Mouse (Mus musculus): ENCODE results near the gene Tnfrsf12a. TPM values are rescaled to one million over a fixed set of nuclear protein-coding genes. Genes with fewer than 3 reads are reported as not detected.

Tnfrsf12a gene
- total RNA-seq, 2 experiments from 2014 or later: 6.1 TPM; not detected in 1

DNA sequence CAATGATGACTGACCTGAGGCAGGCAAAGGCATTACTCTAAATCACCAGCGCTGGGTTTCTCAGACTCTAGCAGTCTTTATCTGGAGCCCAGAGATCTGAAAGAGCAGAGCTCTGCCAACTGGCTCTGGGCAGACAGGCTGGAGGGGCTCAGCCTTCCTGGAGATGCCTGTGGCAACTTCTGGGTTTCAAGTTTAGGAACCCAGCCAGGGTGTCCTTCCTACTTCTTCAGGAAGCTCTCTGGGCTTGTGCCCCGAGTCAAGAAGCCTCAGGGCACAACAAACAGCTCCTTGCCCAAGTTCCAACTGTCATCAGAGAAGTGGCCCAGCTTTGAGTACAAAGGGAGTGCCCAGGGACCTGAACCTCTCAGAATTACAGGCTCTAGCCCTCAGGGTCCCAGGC lies 22.9 kb downstream of the Tnfrsf12a start:
- no peak for ATAC-seq (replicated peaks; ENCODE audit: low FRiP score, poor library complexity, severe bottlenecking)

DNA sequence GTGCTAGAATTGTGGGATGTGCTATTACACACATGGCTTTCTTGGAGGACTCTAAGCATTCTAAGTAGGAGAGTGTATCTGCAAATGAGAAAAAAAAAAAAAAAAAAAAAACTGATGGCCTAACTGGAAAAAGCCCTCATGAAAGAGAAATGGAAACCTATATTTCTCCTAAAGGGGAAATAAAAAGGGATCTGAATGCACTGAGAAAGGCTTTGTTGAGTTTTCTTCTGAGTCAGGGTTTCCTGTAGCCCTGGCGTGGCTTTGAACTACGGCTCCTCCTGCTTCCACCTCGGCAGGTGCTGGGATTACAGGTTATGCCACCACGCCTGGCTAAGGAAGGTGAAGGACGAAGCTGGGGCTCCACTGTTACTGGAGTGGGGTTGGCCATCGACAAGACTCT lies 23.3 kb downstream of the Tnfrsf12a start:
- ATAC-seq (replicated peaks; ENCODE audit: low FRiP score, poor library complexity, severe bottlenecking): no peak

DNA sequence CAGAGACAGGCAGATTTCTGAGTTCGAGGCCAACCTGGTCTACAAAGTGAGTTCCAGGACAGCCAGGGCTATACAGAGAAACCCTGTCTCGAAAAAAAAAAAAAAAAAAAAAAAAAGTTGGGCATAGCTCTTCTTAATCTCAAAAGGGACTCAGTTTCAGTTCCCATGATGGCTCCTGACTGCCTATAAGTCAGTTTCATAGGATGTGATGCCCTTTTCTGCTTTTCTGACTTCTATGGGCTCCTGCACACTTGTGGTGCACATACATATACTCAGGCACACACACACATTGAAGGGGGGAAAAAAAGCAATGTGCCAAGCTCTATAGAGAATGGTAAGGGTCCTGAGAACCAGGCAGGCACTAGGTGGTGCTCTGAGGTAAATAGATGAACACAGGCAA lies 23.9 kb downstream of the Tnfrsf12a start:
- ATAC-seq (replicated peaks; ENCODE audit: low FRiP score, poor library complexity, severe bottlenecking): no peak

DNA sequence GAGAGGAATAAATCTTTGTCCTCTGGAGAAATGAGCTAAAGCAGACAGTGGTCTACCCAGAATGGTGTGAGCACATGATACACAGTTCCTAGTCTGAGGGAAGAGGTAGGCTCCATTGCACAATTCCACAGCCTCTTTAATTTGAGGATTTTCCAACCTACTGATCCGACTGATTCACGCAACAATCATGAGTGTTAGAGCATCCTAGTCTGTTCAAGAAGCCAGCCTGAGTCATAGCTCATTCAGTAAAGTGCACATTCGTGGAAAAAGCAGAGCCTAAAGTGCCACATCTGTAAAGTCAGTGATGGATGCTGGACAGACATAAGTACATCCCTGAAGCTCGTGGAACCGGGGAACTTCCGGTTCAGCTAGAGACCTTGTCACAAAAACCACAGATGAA lies 25.9 kb downstream of the Tnfrsf12a start:
- no peak for ATAC-seq (replicated peaks; ENCODE audit: low FRiP score, poor library complexity, severe bottlenecking)

DNA sequence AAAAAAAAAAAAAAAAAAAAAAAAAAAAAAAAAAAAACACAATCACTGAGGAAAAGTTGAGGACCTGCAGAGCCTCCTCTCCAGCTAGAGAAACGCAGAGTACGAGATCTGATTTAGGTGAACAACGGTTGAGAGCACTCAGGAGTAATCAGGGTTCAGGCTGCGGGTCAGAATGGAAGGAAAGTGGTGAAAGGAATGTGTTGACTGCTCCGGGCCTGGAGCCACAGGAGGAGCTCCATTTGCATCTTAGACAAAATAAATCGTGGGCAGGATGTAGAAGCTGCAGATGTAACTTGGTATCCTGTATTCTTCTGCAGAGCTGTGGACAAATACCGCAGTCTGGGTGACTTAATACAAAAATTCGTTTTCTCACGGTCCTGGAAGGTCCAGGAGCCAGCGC lies 31.4 kb downstream of the Tnfrsf12a start:
- ATAC-seq (replicated peaks; ENCODE audit: low FRiP score, poor library complexity, severe bottlenecking): no peak

DNA sequence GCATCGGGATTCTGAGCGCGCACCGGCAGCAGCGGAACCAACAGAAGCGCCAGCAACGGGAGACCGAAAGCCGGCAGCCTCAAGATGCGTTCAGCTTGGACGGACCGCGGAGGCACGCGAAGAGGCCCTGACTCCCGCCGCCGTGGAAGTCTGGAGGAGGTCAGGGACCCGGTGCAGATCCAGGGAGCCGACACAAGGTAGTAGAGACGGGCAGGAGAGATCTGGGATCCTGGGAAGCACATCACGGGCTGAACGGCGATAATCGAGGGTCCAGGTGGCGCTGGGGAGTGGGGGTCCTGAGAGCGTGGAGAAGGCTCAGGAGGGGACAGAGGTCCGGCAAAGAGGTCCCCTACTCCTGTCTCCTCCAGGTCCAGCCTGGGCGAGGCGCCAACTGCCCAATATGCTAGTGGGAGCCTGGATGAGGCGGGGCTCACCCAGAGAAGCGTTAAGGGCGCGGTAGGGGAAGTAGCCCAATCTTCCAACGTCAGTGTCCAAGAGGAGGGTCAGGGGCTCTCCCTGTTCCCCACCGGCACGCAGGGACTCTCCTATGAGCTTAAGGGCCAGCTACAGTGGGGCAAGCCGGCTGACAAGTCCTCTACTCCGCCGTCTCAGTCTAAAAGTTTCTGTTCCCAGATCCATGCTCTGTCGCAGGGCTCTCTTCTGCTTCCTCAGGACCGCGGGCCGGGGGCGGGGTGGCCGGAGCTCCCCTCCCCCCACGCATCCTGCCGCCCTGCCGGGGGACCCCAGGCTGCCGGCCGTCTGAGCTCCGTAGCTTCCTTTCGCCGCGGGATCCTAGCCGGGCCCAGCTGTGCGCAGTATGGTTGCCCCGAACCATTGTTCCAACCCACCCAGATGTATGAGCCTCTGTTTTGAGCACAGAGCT lies 32.4 kb downstream of the Tnfrsf12a start, which contains the start of gene Mmp25:
Mmp25 (minus strand) TSS at position 665 of the 883 bp plus-strand sequence.
- ATAC-seq (replicated peaks; ENCODE audit: low FRiP score, poor library complexity, severe bottlenecking): no peak

DNA sequence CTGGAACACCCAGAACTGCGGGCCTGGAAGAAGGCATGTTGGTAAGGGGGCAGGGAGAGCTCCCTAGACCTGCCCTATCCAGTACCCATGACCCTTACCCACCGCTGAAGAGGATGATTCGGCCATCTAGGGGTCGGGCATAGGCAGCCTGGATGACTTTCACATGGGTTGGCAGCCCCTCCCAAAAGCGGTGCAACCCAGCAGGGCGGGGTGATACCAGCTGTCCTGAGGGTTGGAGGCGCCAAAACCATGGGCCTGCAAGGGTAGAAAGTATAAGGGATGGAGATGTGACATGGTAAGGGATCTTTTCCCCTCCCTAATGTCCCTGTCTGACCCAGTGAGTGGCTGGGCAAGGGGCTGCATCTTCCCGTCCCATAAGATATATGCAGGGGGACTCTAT lies 46.0 kb downstream of the Tnfrsf12a start:
- no peak for ATAC-seq (replicated peaks; ENCODE audit: low FRiP score, poor library complexity, severe bottlenecking)

DNA sequence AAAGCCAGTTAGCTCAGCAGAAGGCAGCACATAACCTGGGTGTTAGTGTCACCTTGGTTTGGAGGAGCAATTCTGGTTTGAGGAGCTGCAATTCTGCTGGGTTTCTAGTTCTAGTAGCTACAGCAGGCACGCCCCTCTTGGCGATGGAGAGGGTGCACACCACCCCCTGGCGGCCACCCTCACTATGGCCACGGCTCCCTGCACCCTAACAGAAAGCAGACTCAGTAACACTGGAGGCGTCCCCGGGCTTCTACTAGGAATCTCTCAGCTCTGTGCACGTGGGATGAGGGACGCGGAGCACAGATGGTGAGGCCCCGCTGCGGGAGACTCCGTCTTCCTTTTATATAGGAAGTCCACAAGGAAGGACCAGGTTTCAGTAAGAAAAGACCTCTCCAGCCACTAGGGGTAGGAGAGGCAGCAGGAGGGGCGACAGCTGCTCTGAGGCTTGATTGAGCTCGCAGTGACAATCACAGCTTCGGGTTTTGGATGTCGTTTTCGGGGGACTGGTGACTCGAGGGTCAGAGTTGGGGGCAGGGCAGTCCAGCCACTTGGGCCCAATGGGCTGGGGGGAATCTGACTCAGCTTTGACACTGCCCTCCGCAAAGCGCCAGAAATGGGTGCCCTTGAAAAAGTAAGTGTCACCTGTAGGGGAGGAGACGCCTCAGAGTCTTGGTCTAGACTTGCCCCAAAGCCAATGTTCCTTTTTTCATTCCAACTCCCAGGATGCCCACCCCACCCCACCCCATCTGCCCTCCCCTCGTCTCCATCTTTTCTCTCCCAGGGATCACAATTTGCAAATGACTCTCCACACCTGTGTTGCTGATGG lies 46.9 kb downstream of the Tnfrsf12a start:
- ATAC-seq (replicated peaks; ENCODE audit: low FRiP score, poor library complexity, severe bottlenecking): peak; percentile 74

DNA sequence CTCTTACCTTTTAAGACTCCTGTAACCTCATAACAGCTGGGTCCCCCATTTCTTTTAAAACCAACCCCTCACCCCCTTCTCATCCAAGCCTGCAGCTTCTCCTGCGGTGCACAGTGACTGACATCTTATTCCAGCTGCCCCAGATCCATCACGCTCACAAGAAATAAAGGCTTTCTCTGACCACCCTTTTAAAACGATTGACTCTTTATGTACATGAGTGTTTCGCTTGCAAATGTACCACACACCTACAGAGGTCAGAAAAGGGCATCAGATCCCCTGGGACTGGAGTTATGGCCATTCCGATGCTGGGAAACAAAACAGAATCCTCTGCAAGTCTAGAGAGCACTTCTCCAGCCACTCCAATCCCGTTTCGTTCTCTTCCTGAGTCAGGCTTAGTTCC lies 49.5 kb downstream of the Tnfrsf12a start:
- ATAC-seq (replicated peaks; ENCODE audit: low FRiP score, poor library complexity, severe bottlenecking): no peak

Other genes with a start within 250 kb of the Tnfrsf12a start
- not detected in 2 replicates for gene Vmn2r117, start 197.8 kb downstream of the Tnfrsf12a start, total RNA-seq (2015; ENCODE audit: low replicate concordance)
- not detected in 2 replicates for gene Vmn2r117, start 197.8 kb downstream of the Tnfrsf12a start, total RNA-seq (2017; ENCODE audit: low replicate concordance)
- gene Zfp213, start 113.2 kb downstream of the Tnfrsf12a start, total RNA-seq (2015; ENCODE audit: low replicate concordance): 2.2 and 3.4 TPM in 2 replicates
- 0.90 and 1.4 TPM in 2 replicates for gene Zfp213, start 113.2 kb downstream of the Tnfrsf12a start, total RNA-seq (2017; ENCODE audit: low replicate concordance)
- gene Zfp13, start 78.0 kb downstream of the Tnfrsf12a start, total RNA-seq (2015; ENCODE audit: low replicate concordance): not detected in 2 replicates
- gene Zfp13, start 78.0 kb downstream of the Tnfrsf12a start, total RNA-seq (2017; ENCODE audit: low replicate concordance): not detected in 2 replicates
- gene Zscan10, start 76.6 kb downstream of the Tnfrsf12a start, total RNA-seq (2015; ENCODE audit: low replicate concordance): not detected in 2 replicates
- not detected in 2 replicates for gene Zscan10, start 76.6 kb downstream of the Tnfrsf12a start, total RNA-seq (2017; ENCODE audit: low replicate concordance)
- gene Mmp25, start 32.2 kb downstream of the Tnfrsf12a start, total RNA-seq (2015; ENCODE audit: low replicate concordance): 4.6 and 7.9 TPM in 2 replicates
- 1.3 and 1.5 TPM in 2 replicates for gene Mmp25, start 32.2 kb downstream of the Tnfrsf12a start, total RNA-seq (2017; ENCODE audit: low replicate concordance)
- not detected in 2 replicates for gene Bicdl2, start 17.0 kb downstream of the Tnfrsf12a start, total RNA-seq (2015; ENCODE audit: low replicate concordance)
- gene Bicdl2, start 17.0 kb downstream of the Tnfrsf12a start, total RNA-seq (2017; ENCODE audit: low replicate concordance): not detected in 2 replicates
- 6.3 and 15.9 TPM in 2 replicates for gene Hcfc1r1, start 3.9 kb downstream of the Tnfrsf12a start, total RNA-seq (2015; ENCODE audit: low replicate concordance)
- gene Hcfc1r1, start 3.9 kb downstream of the Tnfrsf12a start, total RNA-seq (2017; ENCODE audit: low replicate concordance): 8.6 and 11.0 TPM in 2 replicates
- 11.3 and 11.9 TPM in 2 replicates for gene Thoc6, start 3.6 kb downstream of the Tnfrsf12a start, total RNA-seq (2015; ENCODE audit: low replicate concordance)
- 3.5 and 4.0 TPM in 2 replicates for gene Thoc6, start 3.6 kb downstream of the Tnfrsf12a start, total RNA-seq (2017; ENCODE audit: low replicate concordance)
- not detected in 2 replicates for gene Cldn6, start 1.8 kb upstream of the Tnfrsf12a start, total RNA-seq (2015; ENCODE audit: low replicate concordance)
- not detected in 2 replicates for gene Cldn6, start 1.8 kb upstream of the Tnfrsf12a start, total RNA-seq (2017; ENCODE audit: low replicate concordance)
- not detected in 2 replicates for gene Cldn9, start 6.6 kb upstream of the Tnfrsf12a start, total RNA-seq (2015; ENCODE audit: low replicate concordance)
- not detected in 2 replicates for gene Cldn9, start 6.6 kb upstream of the Tnfrsf12a start, total RNA-seq (2017; ENCODE audit: low replicate concordance)
- gene 1520401A03Rik, start 45.3 kb upstream of the Tnfrsf12a start, total RNA-seq (2015; ENCODE audit: low replicate concordance): not detected in 2 replicates
- gene 1520401A03Rik, start 45.3 kb upstream of the Tnfrsf12a start, total RNA-seq (2017; ENCODE audit: low replicate concordance): not detected in 2 replicates
- gene Pkmyt1, start 48.9 kb upstream of the Tnfrsf12a start, total RNA-seq (2015; ENCODE audit: low replicate concordance): 50.3 and 81.4 TPM in 2 replicates
- gene Pkmyt1, start 48.9 kb upstream of the Tnfrsf12a start, total RNA-seq (2017; ENCODE audit: low replicate concordance): 30.7 and 39.9 TPM in 2 replicates
- gene Paqr4, start 63.4 kb upstream of the Tnfrsf12a start, total RNA-seq (2015; ENCODE audit: low replicate concordance): 1.4 and 10.1 TPM in 2 replicates
- gene Paqr4, start 63.4 kb upstream of the Tnfrsf12a start, total RNA-seq (2017; ENCODE audit: low replicate concordance): 7.5 and 11.2 TPM in 2 replicates
- not detected in 2 replicates for gene Kremen2, start 68.4 kb upstream of the Tnfrsf12a start, total RNA-seq (2015; ENCODE audit: low replicate concordance)
- not detected in 2 replicates for gene Kremen2, start 68.4 kb upstream of the Tnfrsf12a start, total RNA-seq (2017; ENCODE audit: low replicate concordance)
- gene Flywch1, start 94.1 kb upstream of the Tnfrsf12a start, total RNA-seq (2015; ENCODE audit: low replicate concordance): 2.1 and 2.9 TPM in 2 replicates
- gene Flywch1, start 94.1 kb upstream of the Tnfrsf12a start, total RNA-seq (2017; ENCODE audit: low replicate concordance): 3.4 and 14.2 TPM in 2 replicates
- not detected in 2 replicates for gene Flywch2, start 108.6 kb upstream of the Tnfrsf12a start, total RNA-seq (2015; ENCODE audit: low replicate concordance)
- not detected in 2 replicates for gene Flywch2, start 108.6 kb upstream of the Tnfrsf12a start, total RNA-seq (2017; ENCODE audit: low replicate concordance)
- gene Srrm2, start 113.1 kb upstream of the Tnfrsf12a start, total RNA-seq (2015; ENCODE audit: low replicate concordance): 468 and 572 TPM in 2 replicates
- gene Srrm2, start 113.1 kb upstream of the Tnfrsf12a start, total RNA-seq (2017; ENCODE audit: low replicate concordance): 294 and 325 TPM in 2 replicates
- 137 and 167 TPM in 2 replicates for gene Elob, start 151.7 kb upstream of the Tnfrsf12a start, total RNA-seq (2015; ENCODE audit: low replicate concordance)
- 51.7 and 117 TPM in 2 replicates for gene Elob, start 151.7 kb upstream of the Tnfrsf12a start, total RNA-seq (2017; ENCODE audit: low replicate concordance)
- gene Prss33, start 158.6 kb upstream of the Tnfrsf12a start, total RNA-seq (2015; ENCODE audit: low replicate concordance): not detected in 2 replicates
- not detected in 2 replicates for gene Prss33, start 158.6 kb upstream of the Tnfrsf12a start, total RNA-seq (2017; ENCODE audit: low replicate concordance)
- not detected in 2 replicates for gene Prss32, start 166.4 kb upstream of the Tnfrsf12a start, total RNA-seq (2015; ENCODE audit: low replicate concordance)
- gene Prss32, start 166.4 kb upstream of the Tnfrsf12a start, total RNA-seq (2017; ENCODE audit: low replicate concordance): not detected in 2 replicates
- gene Prss41, start 166.7 kb upstream of the Tnfrsf12a start, total RNA-seq (2015; ENCODE audit: low replicate concordance): not detected in 2 replicates
- gene Prss41, start 166.7 kb upstream of the Tnfrsf12a start, total RNA-seq (2017; ENCODE audit: low replicate concordance): not detected in 2 replicates
- gene Prss21, start 190.6 kb upstream of the Tnfrsf12a start, total RNA-seq (2015; ENCODE audit: low replicate concordance): not detected in 2 replicates
- not detected in 2 replicates for gene Prss21, start 190.6 kb upstream of the Tnfrsf12a start, total RNA-seq (2017; ENCODE audit: low replicate concordance)
- not detected in 2 replicates for gene Dcpp1, start 203.4 kb upstream of the Tnfrsf12a start, total RNA-seq (2015; ENCODE audit: low replicate concordance)
- gene Dcpp1, start 203.4 kb upstream of the Tnfrsf12a start, total RNA-seq (2017; ENCODE audit: low replicate concordance): not detected in 2 replicates
- gene Dcpp2, start 203.4 kb upstream of the Tnfrsf12a start, total RNA-seq (2015; ENCODE audit: low replicate concordance): not detected in 2 replicates
- not detected in 2 replicates for gene Dcpp2, start 203.4 kb upstream of the Tnfrsf12a start, total RNA-seq (2017; ENCODE audit: low replicate concordance)
- not detected in 2 replicates for gene Dcpp3, start 240.0 kb upstream of the Tnfrsf12a start, total RNA-seq (2015; ENCODE audit: low replicate concordance)
- not detected in 2 replicates for gene Dcpp3, start 240.0 kb upstream of the Tnfrsf12a start, total RNA-seq (2017; ENCODE audit: low replicate concordance)